Mouse (Mus musculus) erythroblast, embryonic 14.5 days (primary cell): Measurements from ENCODE around the gene Apoc4.

ENCODE experiments used
- GATA1 ChIP-seq: IDR thresholded peaks from 2 replicates; pipeline ENCODE4 v1.6.1; 2012; ENCODE audit warnings: low read length, inconsistent platforms, mixed read lengths
- TAL1 ChIP-seq: IDR thresholded peaks from 3 replicates; pipeline ENCODE4 v1.6.1; 2012; ENCODE audit warnings: low read length, inconsistent platforms, mixed read lengths

- TF ChIP-seq TAL1, result no peak
- TF ChIP-seq GATA1, result no peak
These were observed 24.0 kb upstream of the Apoc4 start for GRCm38 (mm10) chr7:19705271-19705670.
